Mouse (Mus musculus) midbrain, embryonic 12.5 days (tissue): Measurements from ENCODE around the gene Mymk. TPM values are rescaled to one million over a fixed set of nuclear protein-coding genes. Genes with fewer than 3 reads are reported as not detected.

Experiments used
- ATAC-seq: fragments of 200-750 bp; cut with Nextera tagmentation; 2 replicates; pipeline ENCODE4 v1.8.0; 2017; ENCODE audit warnings: low read depth, moderate TSS enrichment, moderate library complexity; ENCODE audit not compliant: low FRiP score
- H3K27ac ChIP-seq: fragments of 300-500 bp; sonication (generic); replicated peaks from 2 replicates; pipeline ENCODE4 v1.5.1; 2016; ENCODE audit warnings: mild to moderate bottlenecking
- H3K27me3 ChIP-seq: fragments of 300-500 bp; sonication (generic); 2 replicates; pipeline ENCODE4 v1.6.1; 2016; ENCODE audit warnings: mild to moderate bottlenecking
- H3K36me3 ChIP-seq: fragments of 300-500 bp; sonication (generic); 2 replicates; pipeline ENCODE4 v1.6.1; 2016
- H3K4me1 ChIP-seq: fragments of 300-500 bp; sonication (generic); 2 replicates; pipeline ENCODE4 v1.6.1; 2016
- H3K4me2 ChIP-seq: fragments of 300-500 bp; sonication (generic); replicated peaks from 2 replicates; pipeline ENCODE4 v1.6.1; 2016; ENCODE audit warnings: mild to moderate bottlenecking, moderate library complexity
- H3K4me3 ChIP-seq: fragments of 300-500 bp; sonication (generic); 2 replicates; pipeline ENCODE4 v1.5.1; 2016; ENCODE audit warnings: mild to moderate bottlenecking
- H3K9ac ChIP-seq: fragments of 300-500 bp; sonication (generic); replicated peaks from 2 replicates; pipeline ENCODE4 v1.6.1; 2016; ENCODE audit warnings: mild to moderate bottlenecking, moderate library complexity
- H3K9me3 ChIP-seq: fragments of 300-500 bp; sonication (generic); 2 replicates; pipeline ENCODE4 v1.6.1; 2016; ENCODE audit warnings: mild to moderate bottlenecking
- WGBS: fragments of 180-500 bp; shearing (Covaris S2); methylation state at CpG from one replicate; pipeline ENCODE4 v1.1.7; 2016; 5-methylcytosine and 5-hydroxymethylcytosine counted together
- polyA plus RNA-seq: library from polyadenylated mRNA; unstranded; fragments of >200 nt; fragmentation: Nextera tagmentation; extraction: Ambion mirVana; gene quantifications from 2 replicates; pipeline ENCODE4 v1.2.1, GENCODE M21; 2016

The Mymk gene
- 0.14 TPM in 1 of 2 replicates, not detected in the other for polyA plus RNA-seq

GRCm38 (mm10) chr2:27071978-27072377, at the start of gene Mymk:
Mymk (minus strand) TSS chr2:27072179.
- WGBS: 82% methylated on average over 2 of the region's 2 CpGs

DNA sequence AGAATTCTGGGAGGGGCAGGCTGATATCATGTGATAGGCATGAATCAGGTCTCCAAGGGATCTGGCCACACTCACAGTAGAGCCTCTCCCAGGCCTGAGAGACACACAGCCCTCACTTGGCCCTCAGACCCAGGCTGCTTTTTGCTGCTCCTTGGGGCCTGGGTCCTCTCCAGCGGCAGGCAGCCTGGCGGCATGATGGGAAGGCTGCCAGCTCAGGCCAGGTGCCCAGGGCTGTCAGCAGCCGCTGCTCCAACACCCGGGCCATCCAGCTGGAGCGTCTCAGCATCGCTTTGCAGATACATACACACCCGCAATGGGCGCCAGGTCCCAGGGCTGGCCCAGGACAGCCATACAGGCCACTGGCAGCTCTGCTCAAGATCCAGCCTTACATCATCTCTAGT, 48.3 kb upstream of the Mymk start:
- ATAC-seq: no peak
- Histone ChIP-seq H3K9me3 (no peaks in the 10 kb centered on the region), H3K4me2 (no peak overlapping the region), H3K27me3 (no peaks in the 10 kb centered on the region; the same call in none of the 2 replicates), H3K9ac (no peak overlapping the region), H3K36me3 (no peaks in the 10 kb centered on the region), H3K4me1 (peaks cover 15% of the 10 kb centered on the region), H3K4me3 (no peak overlapping the region), H3K27ac (no peak overlapping the region)
- WGBS: 90% methylated on average over 8 of the region's 8 CpGs

More at GRCm38 (mm10) chr2:27071978-27072377, at the start of gene Mymk:
- Histone ChIP-seq H3K4me1 (peaks cover 8% of the 10 kb centered on the region), H3K36me3 (no peaks in the 10 kb centered on the region), H3K9ac (no peak within 1 kb of the TSS), H3K27me3 (no peaks in the 10 kb centered on the region), H3K27ac (no peak within 1 kb of the TSS), H3K4me2 (no peak within 1 kb of the TSS), H3K4me3 (no peak within 1 kb of the TSS), H3K9me3 (no peaks in the 10 kb centered on the region)
- no peak for ATAC-seq

- WGBS: 90% methylated on average over 2 of the region's 2 CpGs
- Histone ChIP-seq H3K27ac (no peak overlapping the region), H3K9me3 (no peaks in the 10 kb centered on the region), H3K9ac (no peak overlapping the region), H3K27me3 (no peaks in the 10 kb centered on the region; the same call in none of the 2 replicates), H3K4me3 (no peak overlapping the region), H3K4me2 (no peak overlapping the region), H3K4me1 (peaks cover 15% of the 10 kb centered on the region), H3K36me3 (no peaks in the 10 kb centered on the region)
- no peak for ATAC-seq
These were observed 47.8 kb upstream of the Mymk start for GRCm38 (mm10) chr2:27119766-27120165.

DNA sequence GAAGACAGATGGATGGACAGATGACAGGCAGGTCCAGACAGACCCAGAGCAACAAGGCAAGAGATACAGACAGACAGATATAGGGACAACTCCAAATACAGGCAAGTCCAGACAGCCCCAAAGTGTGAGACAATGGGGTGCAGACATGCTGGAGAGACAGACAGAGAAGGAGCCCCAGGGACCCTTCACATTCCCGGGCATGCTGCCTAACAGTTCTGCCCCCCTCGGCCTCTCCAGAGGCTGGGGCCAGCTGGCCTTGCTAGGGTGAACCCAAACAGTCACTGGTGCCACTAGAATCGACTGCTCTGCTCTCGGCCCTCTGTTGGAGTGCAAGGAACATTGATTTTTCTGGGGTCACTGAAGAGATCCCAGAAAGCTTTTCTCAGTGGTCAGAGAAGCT, 46.5 kb upstream of the Mymk start:
- no peak overlapping the region for H3K9ac ChIP-seq
- WGBS: 67% methylated on average over 4 of the region's 4 CpGs
- H3K4me3 ChIP-seq: no peak overlapping the region
- no peak for ATAC-seq
- H3K27me3 ChIP-seq: no peaks in the 10 kb centered on the region; the same call in none of the 2 replicates
- H3K9me3 ChIP-seq: no peaks in the 10 kb centered on the region
- H3K27ac ChIP-seq: no peak overlapping the region
- no peak overlapping the region for H3K4me2 ChIP-seq
- no peaks in the 10 kb centered on the region for H3K36me3 ChIP-seq
- H3K4me1 ChIP-seq: peaks cover 15% of the 10 kb centered on the region

DNA sequence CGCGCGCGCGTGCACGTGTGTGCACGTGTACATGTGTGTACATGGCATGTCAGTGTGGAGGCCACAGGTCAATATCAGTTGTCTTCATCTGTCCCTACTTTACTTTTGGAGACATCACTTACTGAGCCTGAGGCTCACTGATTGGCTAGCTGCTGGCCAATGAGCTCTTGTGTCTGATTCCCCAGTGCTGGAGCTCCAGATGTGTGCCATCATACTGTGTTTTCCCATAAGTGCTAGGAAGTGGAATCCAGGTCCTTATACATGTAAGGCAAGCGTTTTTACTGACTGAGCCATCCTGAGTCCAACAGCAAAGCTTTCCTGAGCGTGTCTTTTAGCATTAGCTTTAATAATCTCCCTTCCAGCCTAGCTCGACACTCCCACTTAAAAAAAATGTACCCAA, 42.2 kb upstream of the Mymk start:
- no peak overlapping the region for H3K9ac ChIP-seq
- no peak overlapping the region for H3K27ac ChIP-seq
- H3K9me3 ChIP-seq: no peaks in the 10 kb centered on the region
- H3K27me3 ChIP-seq: 0 out of 2 replicates have a peak, but pooled peaks cover 8% of the 10 kb centered on the region
- no peak overlapping the region for H3K4me2 ChIP-seq
- H3K36me3 ChIP-seq: no peaks in the 10 kb centered on the region
- H3K4me3 ChIP-seq: no peak overlapping the region
- no peak for ATAC-seq
- 88% methylated on average over 10 of the region's 10 CpGs for WGBS
- H3K4me1 ChIP-seq: no peaks in the 10 kb centered on the region

DNA sequence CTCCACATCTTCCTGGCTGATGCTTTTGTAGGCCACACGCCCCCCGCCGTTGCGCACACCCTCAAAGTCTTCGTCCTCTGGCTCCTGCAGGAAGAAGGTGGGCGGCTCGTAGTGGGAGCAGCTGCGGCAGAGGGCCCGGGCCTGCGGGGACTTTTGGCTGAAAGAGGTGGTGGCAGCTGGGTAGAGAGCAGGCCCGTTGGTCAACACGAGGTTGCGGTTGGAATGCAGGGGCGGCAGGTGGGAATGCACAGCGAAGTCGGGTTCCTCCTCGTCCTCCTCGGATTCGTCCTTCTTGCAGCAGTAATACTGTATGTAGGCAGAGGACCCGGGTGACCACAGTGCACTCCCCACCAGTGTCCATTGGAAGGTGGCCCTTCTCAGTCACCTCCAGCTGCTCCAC, 40.6 kb upstream of the Mymk start:
- Histone ChIP-seq H3K27me3 (0 out of 2 replicates have a peak, but pooled peaks cover 8% of the 10 kb centered on the region), H3K9me3 (no peaks in the 10 kb centered on the region), H3K4me1 (peaks cover 6% of the 10 kb centered on the region; the same call in 1 of the 2 replicates), H3K4me2 (no peak overlapping the region), H3K4me3 (no peak overlapping the region), H3K9ac (no peak overlapping the region), H3K27ac (no peak overlapping the region), H3K36me3 (no peaks in the 10 kb centered on the region)
- no peak for ATAC-seq
- WGBS: 74% methylated on average over 20 of the region's 20 CpGs

- Histone ChIP-seq H3K27me3 (0 out of 2 replicates have a peak, but pooled peaks cover 8% of the 10 kb centered on the region), H3K4me3 (no peak overlapping the region), H3K4me1 (peaks cover 6% of the 10 kb centered on the region; the same call in 1 of the 2 replicates), H3K4me2 (no peak overlapping the region), H3K9me3 (no peaks in the 10 kb centered on the region), H3K36me3 (no peaks in the 10 kb centered on the region), H3K27ac (no peak overlapping the region), H3K9ac (no peak overlapping the region)
- ATAC-seq: no peak
- WGBS: 84% methylated on average over 5 of the region's 5 CpGs
These were observed 37.1 kb upstream of the Mymk start for GRCm38 (mm10) chr2:27109052-27109451.

GRCm38 (mm10) chr2:27108144-27108543, 36.2 kb upstream of the Mymk start:
- ATAC-seq: no peak
- H3K9ac ChIP-seq: no peak overlapping the region
- H3K4me3 ChIP-seq: no peak overlapping the region
- no peak overlapping the region for H3K27ac ChIP-seq
- peaks cover 6% of the 10 kb centered on the region; the same call in 1 of the 2 replicates for H3K4me1 ChIP-seq
- no peaks in the 10 kb centered on the region for H3K9me3 ChIP-seq
- no peak overlapping the region for H3K4me2 ChIP-seq
- 0 out of 2 replicates have a peak, but pooled peaks cover 8% of the 10 kb centered on the region for H3K27me3 ChIP-seq
- 62% methylated on average over 2 of the region's 2 CpGs for WGBS
- H3K36me3 ChIP-seq: no peaks in the 10 kb centered on the region

DNA sequence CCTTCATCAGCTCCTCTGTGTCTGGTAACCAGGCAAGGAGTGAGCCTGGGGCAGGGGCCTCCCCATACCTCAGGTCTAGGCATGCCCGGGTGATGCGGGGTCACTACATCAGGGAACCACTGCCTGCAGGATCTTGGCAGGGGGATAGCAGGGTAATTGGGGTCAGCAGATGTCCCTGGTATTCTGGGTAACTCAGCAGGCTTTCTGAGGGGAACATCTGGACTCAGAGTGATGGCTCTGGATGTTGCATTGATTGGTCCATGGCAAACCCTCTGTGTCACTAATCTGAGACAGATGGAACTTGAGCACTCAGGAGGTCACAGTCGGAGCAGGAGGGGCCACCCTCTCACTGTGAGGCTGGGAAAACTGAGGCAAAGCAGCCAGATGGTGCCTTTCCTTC, 34.8 kb upstream of the Mymk start:
- peaks cover 6% of the 10 kb centered on the region; the same call in 1 of the 2 replicates for H3K4me1 ChIP-seq
- no peak overlapping the region for H3K27ac ChIP-seq
- no peak overlapping the region for H3K4me2 ChIP-seq
- H3K9me3 ChIP-seq: no peaks in the 10 kb centered on the region
- no peaks in the 10 kb centered on the region for H3K36me3 ChIP-seq
- 63% methylated on average over 3 of the region's 3 CpGs for WGBS
- H3K27me3 ChIP-seq: peaks cover 3% of the 10 kb centered on the region; the same call in 1 of the 2 replicates
- ATAC-seq: no peak
- H3K4me3 ChIP-seq: no peak overlapping the region
- no peak overlapping the region for H3K9ac ChIP-seq

DNA sequence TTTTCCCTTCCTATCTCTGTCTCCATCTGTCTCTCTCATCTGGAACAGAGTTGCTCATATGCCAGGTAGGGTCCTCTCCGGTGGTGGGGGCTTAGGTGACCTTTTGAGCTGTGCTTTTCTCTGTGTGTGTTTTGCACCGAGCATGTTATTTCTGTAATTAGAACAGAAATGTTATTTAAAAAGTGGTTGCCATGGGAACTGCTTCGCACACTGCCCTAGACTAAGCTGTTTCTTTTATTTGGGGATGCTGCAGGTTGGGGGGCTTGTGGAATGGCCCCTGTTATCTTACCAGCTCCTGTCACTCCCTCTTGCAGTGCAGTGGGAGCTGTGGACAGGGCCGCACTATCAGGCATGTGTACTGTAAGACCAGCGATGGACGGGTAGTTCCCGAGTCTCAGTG, 31.6 kb upstream of the Mymk start:
- no peak for ATAC-seq
- Histone ChIP-seq H3K27me3 (peaks cover 6% of the 10 kb centered on the region; the same call in 1 of the 2 replicates), H3K27ac (no peak overlapping the region), H3K4me1 (peaks cover 6% of the 10 kb centered on the region; the same call in 1 of the 2 replicates), H3K4me3 (no peak overlapping the region), H3K36me3 (no peaks in the 10 kb centered on the region), H3K9me3 (no peaks in the 10 kb centered on the region), H3K9ac (0 out of 2 replicates have a peak overlapping the region, but pooled peaks have one; percentile 11), H3K4me2 (no peak overlapping the region)
- 71% methylated on average over 7 of the region's 7 CpGs for WGBS

GRCm38 (mm10) chr2:27097776-27098175, 25.8 kb upstream of the Mymk start:
- Histone ChIP-seq H3K9me3 (no peaks in the 10 kb centered on the region), H3K36me3 (no peaks in the 10 kb centered on the region), H3K4me2 (no peak overlapping the region), H3K4me1 (peaks cover 13% of the 10 kb centered on the region), H3K27ac (0 out of 2 replicates have a peak overlapping the region, but pooled peaks have one; percentile 17), H3K27me3 (peaks cover 6% of the 10 kb centered on the region; the same call in 1 of the 2 replicates), H3K4me3 (no peak overlapping the region), H3K9ac (no peak overlapping the region)
- 0 out of 2 replicates have a peak, but pooled peaks have one; percentile 52 for ATAC-seq
- 27% methylated on average over 6 of the region's 6 CpGs for WGBS

GRCm38 (mm10) chr2:27097241-27097656, 25.3 kb upstream of the Mymk start:
- Histone ChIP-seq H3K4me3 (no peak overlapping the region), H3K4me2 (no peak overlapping the region), H3K9ac (no peak overlapping the region; the same call in 1 of the 2 replicates), H3K27ac (0 out of 2 replicates have a peak overlapping the region, but pooled peaks have one; percentile 17), H3K4me1 (peaks cover 13% of the 10 kb centered on the region), H3K27me3 (peaks cover 6% of the 10 kb centered on the region; the same call in 1 of the 2 replicates), H3K9me3 (no peaks in the 10 kb centered on the region), H3K36me3 (no peaks in the 10 kb centered on the region)
- 71% methylated on average over 6 of the region's 6 CpGs for WGBS
- no peak for ATAC-seq
